Mouse (Mus musculus): Measurements from ENCODE around the gene Ehbp1.
A peak's percentile ranks its signal among the peaks of the same experiment; 100 is the strongest.

Ehbp1 gene

GRCm38 (mm10) chr11:22053034-22053668 lies 288.9 kb downstream of the Ehbp1 start:
- no peak for DNase-seq

DNA sequence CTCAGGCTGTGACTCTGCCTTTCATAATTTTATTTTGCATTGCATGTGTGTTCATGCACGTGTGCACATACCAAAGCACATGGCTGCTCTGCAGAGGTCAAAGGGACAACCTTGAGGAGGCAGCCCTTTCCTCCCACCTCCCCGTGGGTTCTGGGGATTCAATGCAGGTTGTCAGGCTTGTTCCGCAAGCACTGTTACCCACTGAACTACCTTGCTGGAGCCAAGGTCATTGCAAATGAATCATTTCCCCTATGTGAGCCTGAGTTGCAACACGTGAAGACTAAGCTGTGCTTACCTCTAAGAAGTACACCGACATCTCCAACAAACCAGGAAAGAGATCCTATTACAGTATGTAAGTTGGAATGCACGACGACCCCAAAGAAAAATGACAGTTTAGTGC lies 291.2 kb downstream of the Ehbp1 start:
- no peak for DNase-seq

GRCm38 (mm10) chr11:22039854-22040426 lies 302.2 kb downstream of the Ehbp1 start:
- DNase-seq: no peak

- DNase-seq: no peak
Measured at GRCm38 (mm10) chr11:22034564-22035105, 307.5 kb downstream of the Ehbp1 start.

DNA sequence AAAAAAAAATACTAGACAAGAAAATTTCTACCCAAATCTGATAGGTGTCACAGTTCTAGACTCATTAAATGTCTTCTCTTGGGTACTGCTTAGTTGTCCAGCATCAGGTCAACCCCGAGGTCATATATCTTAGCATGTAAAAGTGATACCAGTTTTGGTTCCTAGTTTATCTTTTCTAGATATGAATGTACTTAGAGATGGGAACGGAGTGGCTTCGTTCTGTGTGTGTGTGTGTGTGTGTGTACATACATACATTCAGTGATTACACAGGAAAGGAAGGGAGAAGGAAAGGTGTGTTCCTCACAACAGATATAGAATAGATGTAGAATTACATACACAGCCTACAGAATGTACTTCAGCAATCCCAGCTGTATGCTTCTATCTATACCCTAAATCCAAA lies 308.5 kb downstream of the Ehbp1 start:
- DNase-seq: no peak

DNA sequence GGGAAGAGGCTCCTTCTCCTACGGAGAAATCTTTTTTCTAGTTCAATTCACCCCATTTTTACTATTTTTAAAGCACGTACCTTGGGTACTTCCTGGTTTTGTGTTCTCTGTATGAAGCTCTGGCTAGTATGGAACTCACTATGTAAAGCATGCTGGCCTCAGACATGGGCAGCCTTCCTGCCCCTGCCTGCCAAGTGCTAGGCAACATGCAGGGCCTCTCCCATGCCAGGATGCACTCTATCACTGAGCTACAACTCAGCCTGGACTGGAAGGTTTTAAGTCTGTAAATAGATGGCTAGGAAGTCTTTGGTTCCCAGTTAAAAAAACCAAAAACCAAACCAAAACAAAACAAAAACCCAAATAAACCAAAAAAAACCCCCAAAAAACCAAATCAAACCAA lies 321.5 kb downstream of the Ehbp1 start:
- DNase-seq: no peak

DNA sequence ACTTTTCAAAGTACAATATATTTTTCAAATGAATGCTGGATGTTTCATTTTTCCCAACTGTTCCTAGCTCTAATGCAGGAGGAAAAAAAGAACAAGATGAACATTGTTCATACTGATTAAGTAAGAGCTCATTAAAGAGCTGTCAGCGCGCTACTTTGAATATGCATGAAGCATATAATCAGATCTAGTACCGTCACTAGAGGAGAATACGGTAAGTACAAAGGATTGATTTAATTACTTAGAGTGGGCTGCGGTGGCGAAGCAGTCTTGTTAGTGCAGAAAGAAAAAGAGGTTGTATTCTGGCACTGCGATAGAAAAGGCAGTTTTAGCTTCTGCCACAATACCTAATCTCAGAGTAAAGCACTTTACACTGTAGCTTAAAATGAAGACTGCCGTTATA lies 324.6 kb downstream of the Ehbp1 start:
- no peak for DNase-seq

DNA sequence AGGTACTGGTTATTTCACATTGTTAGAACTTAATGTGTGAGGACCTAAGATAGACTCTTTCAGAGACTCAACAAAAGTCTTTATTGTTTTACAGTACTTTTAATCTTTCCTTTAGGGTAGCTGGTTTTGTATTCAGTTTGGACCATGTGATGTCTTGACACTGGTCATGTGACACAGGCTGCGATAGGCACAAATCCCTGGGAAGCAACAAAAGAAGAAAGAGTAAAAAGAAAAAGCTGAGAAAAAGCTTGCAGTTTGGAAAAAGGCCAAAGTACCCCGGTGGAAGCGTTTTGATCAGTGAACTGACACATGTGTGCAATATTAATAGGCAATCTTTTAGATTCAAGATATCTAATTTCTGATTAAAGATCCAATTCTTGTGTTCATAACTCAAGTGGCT lies 325.8 kb downstream of the Ehbp1 start:
- DNase-seq: no peak

DNA sequence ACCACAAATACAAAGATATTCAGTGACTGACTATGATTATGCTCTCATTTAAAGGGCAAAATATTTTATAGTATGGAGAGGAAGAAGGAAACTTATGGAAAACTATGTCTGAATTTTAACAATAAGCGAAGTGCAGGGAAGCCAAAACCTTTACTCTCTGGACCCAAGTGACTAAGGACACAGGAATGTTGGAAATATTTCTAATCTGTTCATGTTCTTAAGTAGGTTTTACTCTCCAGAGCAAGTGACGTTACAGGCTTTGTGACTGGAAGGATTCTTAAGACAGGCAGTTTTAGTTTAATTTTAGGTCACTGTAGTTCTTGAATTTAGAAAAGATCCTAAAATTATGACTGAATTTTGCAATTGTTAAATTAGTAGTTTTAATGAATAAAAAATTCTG lies 333.3 kb downstream of the Ehbp1 start:
- DNase-seq: no peak

DNA sequence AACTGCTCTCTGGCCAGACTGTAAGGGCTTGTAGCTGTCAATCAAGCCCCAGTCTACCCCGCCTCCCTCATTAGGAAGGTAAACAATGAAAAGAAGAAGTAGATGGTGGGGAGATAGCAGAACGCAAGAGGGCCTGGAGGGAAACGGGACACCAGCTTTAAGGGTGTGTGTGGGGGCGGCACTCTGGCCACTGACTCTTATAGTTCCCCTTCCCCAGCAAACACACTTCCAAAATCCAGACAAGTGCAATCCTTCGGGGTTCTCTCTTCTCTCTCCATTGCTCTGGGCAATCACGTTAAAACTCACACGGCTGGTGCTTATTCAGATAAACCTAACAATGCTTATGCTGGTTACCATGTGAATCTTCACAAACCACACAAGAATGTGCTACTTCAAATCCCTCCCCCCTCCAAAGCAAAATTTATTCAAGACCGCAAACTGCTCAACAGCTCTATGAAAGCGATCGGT lies 333.9 kb downstream of the Ehbp1 start:
- DNase-seq: peak in 1 of 2 experiments; percentile 13

- no peak for DNase-seq
Measured at GRCm38 (mm10) chr11:22007781-22008110, 334.3 kb downstream of the Ehbp1 start.

DNA sequence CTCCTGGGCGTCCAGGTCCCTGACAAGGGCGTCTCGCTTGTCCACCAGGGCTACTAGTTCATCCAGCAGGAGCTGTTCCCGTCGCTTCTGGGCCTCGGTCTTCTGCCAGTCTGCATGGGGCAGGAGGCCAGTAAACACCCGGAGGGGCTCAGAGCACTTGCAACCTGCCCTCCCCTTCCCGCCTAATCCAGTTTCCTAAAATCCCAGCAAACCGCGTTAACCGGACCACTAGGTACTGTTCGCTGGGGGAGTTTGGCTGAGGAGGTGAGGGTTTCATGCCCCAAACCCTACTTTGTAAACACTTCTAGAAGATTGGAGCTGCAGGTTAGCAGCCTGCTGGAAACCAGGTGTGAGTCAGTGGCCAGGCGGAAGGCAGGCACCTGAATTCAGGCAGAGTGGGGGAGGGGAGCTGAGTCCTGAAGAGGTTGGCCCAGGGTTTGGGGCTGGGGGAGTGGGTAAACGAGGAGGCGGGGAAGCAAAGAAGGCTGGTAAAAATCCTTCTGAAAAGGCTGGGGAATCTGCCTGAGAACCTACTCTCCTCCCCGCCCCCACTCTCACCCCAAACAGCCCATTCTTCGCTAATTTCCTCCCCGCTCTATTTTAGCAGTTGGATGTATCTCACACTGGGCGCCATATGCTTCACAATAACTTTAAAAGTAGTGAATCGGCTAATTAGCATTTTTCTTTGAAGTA lies 334.9 kb downstream of the Ehbp1 start:
- no peak for DNase-seq

DNA sequence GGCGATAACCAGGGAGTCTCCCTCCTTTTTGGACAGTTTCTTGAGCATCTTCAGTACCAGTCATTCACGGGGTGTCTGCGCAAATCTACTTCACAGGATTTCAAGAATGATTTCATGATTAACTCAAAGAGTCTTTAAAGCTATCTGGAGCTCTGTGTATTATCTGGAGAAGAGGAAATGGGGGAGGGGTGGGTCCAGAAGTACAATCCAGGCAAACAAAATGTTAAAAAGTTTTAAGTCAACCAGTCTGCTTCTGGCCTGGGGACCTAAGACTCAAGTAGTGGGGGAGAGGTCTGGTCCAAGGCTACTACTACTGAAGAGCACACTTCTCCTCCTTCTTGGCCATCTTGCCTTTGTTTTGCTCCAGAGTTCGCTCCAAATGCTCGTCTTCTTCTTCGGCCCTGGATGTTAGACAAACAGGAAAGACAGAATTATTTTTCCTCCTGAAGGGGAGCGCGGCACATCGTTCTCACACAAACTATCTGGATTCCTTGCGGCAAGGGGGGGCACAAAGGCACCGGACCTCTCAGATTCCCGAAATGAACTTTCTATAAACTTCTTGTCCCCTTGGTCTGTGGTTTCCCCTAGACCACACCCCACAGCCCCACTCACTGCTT lies 335.5 kb downstream of the Ehbp1 start:
- DNase-seq: no peak

DNA sequence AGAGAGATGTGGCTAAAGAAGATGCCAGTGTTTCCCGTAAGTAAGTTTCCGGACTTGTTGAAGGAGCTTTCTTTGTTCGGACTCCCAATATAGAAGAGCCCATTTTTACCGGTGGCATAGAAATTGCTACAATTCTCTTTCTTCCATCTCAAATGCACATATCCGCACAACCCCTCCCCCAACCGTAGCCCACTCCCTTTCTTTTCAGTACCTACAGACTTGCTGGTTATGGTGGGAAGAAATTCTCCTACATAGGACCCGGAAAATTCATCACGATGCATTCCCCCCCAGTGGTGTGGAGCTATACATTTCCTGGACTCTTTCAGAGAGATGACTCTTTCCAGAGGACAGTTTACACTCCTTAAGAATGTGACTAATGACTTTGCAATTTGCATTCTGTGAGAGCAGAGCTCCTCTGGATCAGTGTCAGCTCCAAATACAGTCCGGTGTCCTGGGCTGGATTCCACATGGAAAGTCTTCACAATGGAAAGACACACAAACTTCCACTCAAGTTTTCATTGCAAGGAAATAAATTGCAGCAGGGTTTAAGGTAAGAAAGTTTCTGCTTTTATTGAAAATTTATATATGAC lies 336.7 kb downstream of the Ehbp1 start:
- DNase-seq: no peak

DNA sequence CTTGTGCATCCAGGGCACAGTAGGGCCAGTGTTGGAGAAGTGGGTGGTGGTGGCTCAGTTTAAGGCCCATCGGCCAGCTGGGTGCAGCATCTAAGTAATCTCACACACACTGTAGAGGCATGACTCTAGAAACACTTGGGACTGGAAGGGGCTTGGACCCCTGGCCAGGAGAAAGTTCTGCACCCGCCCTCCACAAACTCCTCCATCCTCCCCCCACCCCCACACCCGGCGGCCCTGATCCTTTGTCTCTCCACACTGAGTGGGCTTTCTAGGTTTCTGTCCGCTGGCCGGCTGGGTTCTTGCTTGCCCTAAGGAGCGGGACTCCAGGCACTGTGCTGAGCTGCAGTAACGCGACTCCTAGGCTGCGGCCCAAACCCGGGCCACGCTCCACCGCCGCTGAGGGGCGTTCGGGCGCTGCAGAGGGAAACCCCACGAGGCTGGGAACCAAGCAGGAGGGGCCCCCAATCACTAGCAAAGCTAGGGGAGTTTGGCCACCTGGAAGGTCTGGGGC lies 337.7 kb downstream of the Ehbp1 start:
- no peak for DNase-seq

DNA sequence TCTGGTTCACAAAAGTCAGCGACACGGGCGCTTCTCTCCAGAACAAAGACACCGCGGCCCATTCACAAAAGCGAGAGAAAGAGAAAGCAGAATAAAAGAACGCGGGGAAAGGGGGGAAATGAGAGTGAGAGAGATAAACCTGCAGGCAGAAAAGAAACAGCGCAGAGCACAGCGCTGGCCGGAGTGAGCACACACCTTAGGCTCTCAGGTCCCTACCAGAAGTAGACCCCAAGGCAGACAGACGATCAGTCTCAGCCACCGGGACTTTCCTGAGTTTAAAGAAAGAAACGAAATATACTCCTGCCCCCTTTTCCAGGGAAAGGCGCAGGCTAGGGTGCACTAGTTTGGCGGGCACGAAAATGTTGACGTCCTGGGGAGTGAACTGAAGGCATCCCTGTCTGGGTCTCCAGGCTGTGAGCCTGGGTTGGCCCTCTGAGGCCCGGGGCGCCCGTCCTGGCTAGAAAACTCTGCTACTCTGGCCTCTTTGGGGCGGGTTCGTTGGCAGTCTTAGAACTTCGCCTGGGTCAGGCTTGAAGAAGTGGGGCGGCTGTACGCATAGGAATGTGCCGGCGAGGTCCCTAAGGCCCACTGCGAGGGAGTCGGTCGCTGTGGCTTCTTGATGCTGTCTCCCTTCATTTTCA lies 338.6 kb downstream of the Ehbp1 start:
- DNase-seq: peak in 1 of 2 experiments; percentile 21

- DNase-seq: peak in 1 of 2 experiments; percentile 18
Measured at GRCm38 (mm10) chr11:22002783-22003340, 339.2 kb downstream of the Ehbp1 start, which contains the start of gene Otx1. Gene Otx1, minus strand, starts transcription at chr11:22002897.

DNA sequence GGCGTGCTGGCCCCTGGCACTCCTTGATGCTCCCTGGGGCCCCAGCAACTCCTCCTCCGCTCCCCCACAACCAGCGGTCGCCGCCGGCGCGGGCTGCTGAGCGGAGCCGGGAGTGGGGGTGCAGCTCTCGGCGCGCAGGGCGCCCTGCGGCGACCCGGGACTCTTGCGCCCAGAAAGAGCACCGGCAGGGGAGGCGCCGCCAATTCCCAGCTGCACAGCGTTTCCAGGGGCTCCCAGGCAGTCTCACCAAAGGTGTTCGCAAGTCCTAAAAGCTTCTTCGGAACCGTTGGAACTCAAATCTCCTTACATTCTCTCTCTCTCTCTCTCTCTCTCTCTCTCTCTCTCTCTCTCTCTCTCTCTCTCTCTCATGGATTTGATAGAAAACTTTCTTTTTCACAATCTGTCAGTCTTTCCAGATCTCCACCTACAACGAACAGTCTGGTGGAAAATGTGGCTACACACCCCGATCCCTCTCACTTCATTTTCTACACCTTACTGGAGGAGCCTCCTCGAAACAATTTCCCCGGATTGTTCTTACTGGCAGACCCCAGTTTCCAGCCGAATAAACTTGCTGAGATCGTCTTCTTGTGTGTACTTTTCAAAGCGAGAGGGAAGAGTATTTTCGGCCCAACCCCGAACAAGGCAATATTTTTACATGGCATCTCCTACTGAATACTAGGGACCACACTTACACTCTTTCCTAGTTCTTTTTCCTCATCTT lies 339.9 kb downstream of the Ehbp1 start:
- no peak for DNase-seq

- peak in 1 of 2 experiments; percentile 25 for DNase-seq
Measured at GRCm38 (mm10) chr11:22001321-22002061, 340.6 kb downstream of the Ehbp1 start.

GRCm38 (mm10) chr11:22000316-22001076 lies 341.6 kb downstream of the Ehbp1 start:
- peak in 1 of 2 experiments; percentile 14 for DNase-seq

Data from spleen, adult 18-20 months (tissue).